Mouse (Mus musculus) E14TG2a.4 (cell line): ENCODE measurements around the gene Ntsr1.

ENCODE experiments used
- CTCF ChIP-seq: conservative IDR thresholded peaks from 2 replicates; pipeline ENCODE4 v1.5.1; 2014; ENCODE audit warnings: low read length
- POU5F1 ChIP-seq: IDR thresholded peaks from 2 replicates; pipeline ENCODE4 v1.6.1; 2014; ENCODE audit warnings: low read length, borderline replicate concordance

- TF ChIP-seq POU5F1 (no peak), CTCF (no peak)
Measured at GRCm38 (mm10) chr2:180508455-180509115, 8.8 kb downstream of the Ntsr1 start.
